In the genomic region with DNA sequence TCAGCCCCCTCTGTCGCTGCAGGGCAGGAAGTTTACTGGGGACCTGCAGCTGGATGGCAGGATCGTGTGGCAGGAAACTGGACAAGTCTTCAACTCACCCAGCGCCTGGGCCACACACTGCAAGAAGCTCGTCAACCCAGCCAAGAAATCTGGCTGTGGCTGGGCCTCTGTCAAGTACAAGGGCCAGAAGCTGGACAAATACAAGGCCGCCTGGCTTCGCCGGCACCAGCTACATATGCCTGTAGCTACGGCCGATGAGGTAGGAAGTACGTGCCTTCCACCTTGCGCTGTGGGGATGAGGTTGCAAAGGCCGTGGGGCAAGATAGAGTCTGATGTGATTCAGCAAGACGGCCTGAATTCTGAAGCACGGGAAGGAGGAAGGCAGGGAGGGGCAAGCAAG, we compare ENCODE assay signal across 8 mouse cellular contexts. TPM values are rescaled to one million over a fixed set of nuclear protein-coding genes. Genes with fewer than 3 reads are reported as not detected.
DNase-seq lines count a peak whose midpoint lies in the region; ATAC-seq and TF ChIP-seq lines count a peak whose summit lies in the region.

No protein-coding gene starts in this region.

- peaks cover 35% of the 10 kb centered on the region for H3K4me1 ChIP-seq in testis, adult 2 months (ENCODE audit: control insufficient read depth, insufficient read depth, low read length)
- H3K4me1 ChIP-seq in liver, embryonic 12.5 days: peaks cover 41% of the 10 kb centered on the region

- TF ChIP-seq POLR2A in testis, adult 2 months (IDR thresholded peaks at IDR 0.05; ENCODE audit: control insufficient read depth, low read depth, low read length): no peak

- peak overlapping the region; percentile 45 for H3K4me3 ChIP-seq in testis, adult 2 months (ENCODE audit: control insufficient read depth, low read depth, low read length)
- H3K4me3 ChIP-seq in liver, embryonic 12.5 days: peak overlapping the region; percentile 73

- H3K9me3 ChIP-seq in liver, embryonic 12.5 days (replicated peaks): no peaks in the 10 kb centered on the region

- no peaks in the 10 kb centered on the region for H3K36me3 ChIP-seq in testis, adult 2 months (ENCODE audit: control insufficient read depth, insufficient read depth, low read length)
- H3K36me3 ChIP-seq in liver, embryonic 12.5 days: peaks cover 34% of the 10 kb centered on the region

- no peak overlapping the region; the same call in 1 of the 2 replicates for H3K9ac ChIP-seq in liver, embryonic 12.5 days

- WGBS in liver, embryonic 12.5 days (ENCODE audit: insufficient replicate concordance): 63% methylated on average over 14 of the region's 14 CpGs

- no peak for TF ChIP-seq CTCF in testis, adult 2 months (IDR thresholded peaks at IDR 0.05; ENCODE audit: control insufficient read depth, insufficient read depth, insufficient replicate concordance, low read depth, low read length)

- no peak for ATAC-seq in liver, embryonic 12.5 days

- DNase-seq in cerebellum, adult 9-11 months: peak; percentile 63
- no peak for DNase-seq in cerebellum, adult 11-12 months
- no peak for DNase-seq in testis, postnatal 10 days (ENCODE audit: low spot score)
- no peak for DNase-seq in right cerebral cortex, postnatal 14 days
- no peak for DNase-seq in gastrocnemius, postnatal 4 days (ENCODE audit: low spot score in 2 of 2)
- DNase-seq in thymus, postnatal 0 days (ENCODE audit: low spot score): no peak

- peak overlapping the region; percentile 92 for H3K4me2 ChIP-seq in liver, embryonic 12.5 days

- no peak overlapping the region for H3K27ac ChIP-seq in testis, adult 2 months (ENCODE audit: control insufficient read depth, insufficient read depth, low read depth, low read length)
- H3K27ac ChIP-seq in liver, embryonic 12.5 days: no peak overlapping the region

- H3K27me3 ChIP-seq in testis, adult 2 months (ENCODE audit: control insufficient read depth, insufficient read depth, low read length): no peaks in the 10 kb centered on the region
- H3K27me3 ChIP-seq in liver, embryonic 12.5 days (replicated peaks): peaks cover 9% of the 10 kb centered on the region

RNA-seq across cellular contexts. Expression of gene Mpnd, which starts 4.7 kb away (rescaled TPM):
- 12.7 and 13.1 TPM in 2 replicates for polyA plus RNA-seq in testis, adult 2 months (2012; rRNA removed)
- polyA plus RNA-seq in liver, embryonic 12.5 days (2016; fragmentation: Nextera tagmentation; extraction: Ambion mirVana): 27.4 and 29.1 TPM in 2 replicates
- total RNA-seq in gastrocnemius, postnatal 4 days (2021): 10 to 100 TPM; 32.7 to 44.3 TPM
- polyA plus RNA-seq in thymus, postnatal 0 days (2015; fragmentation: Nextera tagmentation; extraction: Ambion mirVana): 65.7 and 65.9 TPM in 2 replicates

RNA-seq across cellular contexts. Expression of gene Stap2, which starts 4.9 kb away (rescaled TPM):
- 18.4 and 19.1 TPM in 2 replicates for polyA plus RNA-seq in testis, adult 2 months (2012; rRNA removed)
- 1.8 and 2.1 TPM in 2 replicates for polyA plus RNA-seq in liver, embryonic 12.5 days (2016; fragmentation: Nextera tagmentation; extraction: Ambion mirVana)
- 1 to 10 TPM; 7.0 TPM for total RNA-seq in gastrocnemius, postnatal 4 days (2021)
- 17.6 and 18.0 TPM in 2 replicates for polyA plus RNA-seq in thymus, postnatal 0 days (2015; fragmentation: Nextera tagmentation; extraction: Ambion mirVana)

RNA-seq across cellular contexts. Expression of gene Fsd1, which starts 23.9 kb away (rescaled TPM):
- polyA plus RNA-seq in testis, adult 2 months (2012; rRNA removed): 2.3 and 2.4 TPM in 2 replicates
- polyA plus RNA-seq in liver, embryonic 12.5 days (2016; fragmentation: Nextera tagmentation; extraction: Ambion mirVana): 1.7 and 2.3 TPM in 2 replicates
- total RNA-seq in gastrocnemius, postnatal 4 days (2021): under 1 TPM in 1 of 2 experiments, not detected in 1; 0.32 TPM
- 1.9 and 2.7 TPM in 2 replicates for polyA plus RNA-seq in thymus, postnatal 0 days (2015; fragmentation: Nextera tagmentation; extraction: Ambion mirVana)

RNA-seq across cellular contexts. Expression of gene Sh3gl1, which starts 26.2 kb away (rescaled TPM):
- 91.9 and 105 TPM in 2 replicates for polyA plus RNA-seq in testis, adult 2 months (2012; rRNA removed)
- polyA plus RNA-seq in liver, embryonic 12.5 days (2016; fragmentation: Nextera tagmentation; extraction: Ambion mirVana): 66.4 and 67.9 TPM in 2 replicates
- 10 to 100 TPM; 56.0 to 59.9 TPM for total RNA-seq in gastrocnemius, postnatal 4 days (2021)
- 117 and 129 TPM in 2 replicates for polyA plus RNA-seq in thymus, postnatal 0 days (2015; fragmentation: Nextera tagmentation; extraction: Ambion mirVana)

RNA-seq across cellular contexts. Expression of gene Chaf1a, which starts 30.0 kb away (rescaled TPM):
- polyA plus RNA-seq in testis, adult 2 months (2012; rRNA removed): 70.3 and 71.8 TPM in 2 replicates
- 34.3 and 37.6 TPM in 2 replicates for polyA plus RNA-seq in liver, embryonic 12.5 days (2016; fragmentation: Nextera tagmentation; extraction: Ambion mirVana)
- total RNA-seq in gastrocnemius, postnatal 4 days (2021): 10 to 100 TPM; 13.4 to 14.0 TPM
- polyA plus RNA-seq in thymus, postnatal 0 days (2015; fragmentation: Nextera tagmentation; extraction: Ambion mirVana): 18.0 and 18.5 TPM in 2 replicates
